Mouse (Mus musculus) spleen, adult 2 months (tissue): ENCODE results near the gene Dclre1c.

Source experiments
- CTCF ChIP-seq: fragments of 200-500 bp; IDR thresholded peaks from 2 replicates; pipeline ENCODE4 v1.5.1; 2011; ENCODE audit warnings: mild to moderate bottlenecking, inconsistent platforms; ENCODE audit not compliant: insufficient read depth, insufficient read length, insufficient replicate concordance; ENCODE audit errors: extremely low read depth
- POLR2A ChIP-seq: fragments of 200-500 bp; IDR thresholded peaks from 2 replicates; pipeline ENCODE4 v1.6.1; 2011; ENCODE audit warnings: low read depth, low read length, inconsistent platforms

DNA sequence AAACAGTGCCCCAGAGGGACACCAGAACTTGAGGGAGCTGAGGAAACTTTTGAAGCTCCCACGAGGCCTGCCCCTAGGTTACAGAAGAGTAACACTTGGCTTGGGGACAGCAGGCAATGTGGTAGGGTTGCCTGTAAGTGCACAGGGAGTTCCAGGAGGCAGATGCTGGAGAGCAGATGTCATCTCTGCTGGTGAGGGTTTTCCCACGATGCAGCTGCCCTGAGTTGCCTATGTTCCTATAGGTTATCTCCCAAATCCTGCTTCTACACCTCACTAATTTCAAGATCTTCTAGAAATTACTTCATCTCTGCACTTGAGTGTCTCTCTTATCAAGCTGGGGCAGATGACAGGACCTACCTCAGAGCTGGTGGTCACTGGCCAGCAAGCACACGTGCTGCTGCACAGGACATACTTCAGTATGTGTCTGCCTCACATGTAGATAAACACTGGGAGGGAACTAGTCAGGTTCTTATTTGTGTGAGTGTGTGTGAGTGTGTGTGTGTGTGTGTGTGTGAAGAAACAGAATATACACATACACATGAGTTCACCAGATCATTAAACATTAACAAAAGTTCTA, 70.0 kb downstream of the Dclre1c start:
- TF ChIP-seq CTCF (no peak), POLR2A (no peak)
